Mouse (Mus musculus) retina, embryonic 14.5 days (tissue): ENCODE measurements around the gene Ube2e1.
"Not testable (repeated sequence)": the region's sequence is repeated elsewhere in the genome, so short reads cannot be mapped to it uniquely, and the experiment has no call there.

Experiments
- DNase-seq: peaks from one replicate; pipeline ENCODE4 v3.0.0-alpha.2; 2015; ENCODE audit warnings: low spot score

The Ube2e1 gene

DNA sequence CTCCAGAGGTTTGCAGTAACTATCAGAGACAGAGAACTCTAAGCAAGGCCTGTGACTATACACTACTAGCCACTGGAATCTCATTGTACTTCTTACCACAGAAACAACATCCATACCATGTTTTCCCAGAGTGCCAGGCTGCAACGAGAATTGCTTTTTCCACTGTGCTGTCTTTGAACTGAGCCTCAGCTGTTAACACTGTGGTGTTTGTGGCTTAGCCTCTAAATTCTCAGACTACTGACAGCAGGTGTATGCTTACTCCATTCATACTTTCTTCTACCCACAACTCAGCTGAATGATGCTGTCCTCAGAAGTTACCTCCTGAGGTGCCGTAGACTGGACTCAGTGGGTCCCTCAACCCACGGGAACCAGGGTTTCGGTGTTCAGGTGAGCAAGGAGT lies 89.9 kb downstream of the Ube2e1 start:
- no peak for DNase-seq

DNA sequence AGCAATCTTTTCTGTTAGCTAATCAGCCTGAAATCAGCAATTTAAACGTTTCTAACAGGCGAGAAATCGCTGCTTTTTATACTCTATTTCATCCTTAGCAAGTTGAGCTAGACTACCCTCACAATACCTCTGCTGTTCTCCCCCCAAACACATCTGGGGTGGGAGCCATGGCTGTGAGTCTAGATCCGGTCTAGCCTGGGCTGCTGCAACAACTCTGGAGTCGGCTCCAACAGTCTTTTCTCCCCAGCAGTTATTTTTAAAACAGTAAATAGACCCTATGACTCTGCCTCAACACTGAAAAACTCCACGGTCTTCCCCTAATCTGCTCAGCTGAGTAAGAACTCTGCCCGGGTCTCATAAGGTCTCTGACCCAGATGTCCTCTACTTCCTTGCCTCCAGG lies 91.5 kb downstream of the Ube2e1 start:
- DNase-seq = no peak

DNA sequence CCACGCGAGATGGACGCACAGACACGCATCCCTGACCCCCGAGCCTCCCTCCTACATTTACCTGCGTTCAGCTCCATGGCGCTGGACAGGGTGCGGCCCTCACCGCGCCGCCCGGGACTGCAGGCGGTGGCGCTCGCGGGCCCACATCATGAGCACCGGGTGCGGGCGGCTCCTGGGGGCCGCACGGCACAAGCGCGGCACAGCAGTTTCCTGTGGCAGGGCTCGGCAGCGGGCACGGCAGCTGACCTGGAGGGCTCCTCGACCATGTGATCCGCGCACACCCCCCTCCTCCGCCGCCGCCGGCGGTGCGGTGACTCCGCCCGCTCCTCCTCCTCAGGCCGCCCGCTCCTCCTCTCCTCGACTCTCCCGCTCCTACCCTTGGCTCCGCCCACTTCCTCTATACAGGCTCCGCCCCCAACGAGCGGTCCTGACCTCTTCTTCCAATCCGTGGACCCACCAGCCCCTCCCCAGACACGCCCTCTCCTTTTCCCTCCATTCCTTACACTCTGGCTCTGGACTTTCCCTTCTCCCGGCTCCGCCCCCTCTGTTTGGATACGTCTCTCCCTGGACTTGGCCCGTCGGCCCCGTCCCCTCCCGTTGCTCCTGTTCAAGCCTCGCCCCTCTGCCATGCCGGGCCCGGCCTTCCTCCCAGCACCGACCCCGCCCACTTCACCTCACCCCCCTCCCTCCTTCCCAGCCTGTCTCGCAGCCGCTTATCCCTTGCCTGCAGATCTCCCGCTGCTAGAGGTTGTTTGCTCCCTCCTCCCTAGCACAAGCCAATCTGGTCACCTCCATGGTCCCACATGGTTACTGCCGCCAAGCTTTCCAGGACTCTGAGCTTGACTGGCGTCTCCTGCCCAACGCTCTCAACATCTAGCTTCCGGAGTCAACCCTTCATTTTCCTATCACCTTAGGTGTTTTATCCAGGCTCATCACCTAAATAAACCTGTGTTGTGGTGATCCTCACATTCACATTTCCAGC lies 92.6 kb downstream of the Ube2e1 start, which contains the start of gene Nr1d2:
Nr1d2 (minus strand) TSS at position 378 of the 982 bp plus-strand sequence.
- DNase-seq = peak; percentile 99

DNA sequence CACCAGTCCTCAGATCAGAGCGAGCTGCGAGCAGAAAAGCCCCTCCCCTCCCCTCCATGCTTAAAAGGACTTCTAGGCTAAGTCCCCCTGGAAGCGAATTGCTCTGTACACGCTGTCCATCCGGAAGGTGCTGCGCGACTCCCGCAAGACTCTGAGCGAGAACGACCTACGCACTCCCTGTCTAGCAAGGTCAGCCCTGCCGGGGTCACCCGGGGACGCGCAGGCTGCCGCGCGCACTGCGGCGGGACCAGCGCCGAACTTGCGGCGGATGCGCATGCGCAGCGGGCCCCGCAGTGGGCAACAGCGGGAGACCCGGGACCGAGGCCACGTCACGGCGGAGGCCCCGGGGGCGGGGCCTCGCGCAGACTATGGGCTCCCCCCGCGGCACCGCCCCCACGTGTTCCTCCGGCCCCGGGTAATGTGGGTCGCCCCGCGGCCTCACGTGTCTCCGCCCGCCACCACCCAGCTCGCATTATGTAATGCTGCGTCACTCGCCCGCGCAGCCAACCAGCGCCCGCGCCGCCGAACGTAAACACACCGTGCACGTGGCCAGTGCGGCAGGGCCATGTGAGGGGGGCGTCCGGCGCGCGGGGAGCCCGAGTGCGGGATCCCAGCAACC lies 93.4 kb downstream of the Ube2e1 start:
- DNase-seq = peak; percentile 96

DNA sequence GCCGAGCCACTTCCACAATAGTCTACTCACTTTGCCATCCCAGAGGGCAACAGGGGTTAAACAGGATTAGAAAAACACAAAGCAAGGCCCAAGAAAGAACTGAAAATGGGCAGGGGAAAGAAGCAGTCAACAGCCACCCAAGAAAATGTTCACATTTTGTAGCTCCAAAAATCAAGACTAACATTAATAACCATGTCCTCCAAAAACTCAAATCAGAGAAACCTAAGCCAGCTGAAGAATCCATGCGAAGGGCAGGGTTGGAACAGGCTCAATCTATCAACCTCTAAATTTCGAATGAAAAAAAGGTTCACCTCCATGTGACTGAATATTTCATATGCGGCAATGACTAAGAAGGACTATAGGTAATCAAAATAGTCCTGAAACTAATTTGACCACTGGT lies 94.3 kb downstream of the Ube2e1 start:
- DNase-seq = no peak

DNA sequence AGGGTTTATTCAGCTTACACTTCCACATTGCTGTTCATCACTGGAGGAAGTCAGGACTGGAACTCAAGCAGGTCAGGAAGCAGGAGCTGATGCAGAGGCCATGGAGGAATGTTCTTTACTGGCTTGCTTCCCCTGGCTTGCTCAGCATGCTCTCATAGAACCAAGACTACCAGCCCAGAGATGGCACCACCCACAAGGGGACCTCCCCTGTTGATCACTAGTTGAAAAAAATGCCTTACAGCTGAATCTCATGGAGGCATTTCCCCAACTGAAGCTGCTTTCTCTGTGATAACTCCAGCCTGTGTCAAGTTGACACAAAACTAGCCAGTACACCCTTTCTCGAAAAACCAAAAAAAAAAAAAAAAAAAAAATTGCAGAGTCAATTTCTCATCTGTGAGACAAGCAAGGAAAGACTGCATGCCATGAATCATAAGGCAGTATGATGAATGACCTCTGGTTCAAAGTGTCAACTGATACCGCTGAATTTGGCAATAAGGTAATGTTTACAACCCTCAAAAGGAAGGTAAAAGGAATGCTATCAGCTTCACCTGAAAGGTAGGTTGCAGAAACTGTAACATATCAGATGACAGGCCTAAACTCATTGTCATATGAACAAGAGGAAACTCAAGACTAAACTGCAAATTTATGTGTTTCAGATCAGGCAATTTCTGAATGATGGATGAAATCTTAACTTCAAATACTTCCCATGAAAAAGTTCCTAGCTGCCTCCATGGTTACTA lies 95.0 kb downstream of the Ube2e1 start:
- DNase-seq = not testable (repeated sequence)

DNA sequence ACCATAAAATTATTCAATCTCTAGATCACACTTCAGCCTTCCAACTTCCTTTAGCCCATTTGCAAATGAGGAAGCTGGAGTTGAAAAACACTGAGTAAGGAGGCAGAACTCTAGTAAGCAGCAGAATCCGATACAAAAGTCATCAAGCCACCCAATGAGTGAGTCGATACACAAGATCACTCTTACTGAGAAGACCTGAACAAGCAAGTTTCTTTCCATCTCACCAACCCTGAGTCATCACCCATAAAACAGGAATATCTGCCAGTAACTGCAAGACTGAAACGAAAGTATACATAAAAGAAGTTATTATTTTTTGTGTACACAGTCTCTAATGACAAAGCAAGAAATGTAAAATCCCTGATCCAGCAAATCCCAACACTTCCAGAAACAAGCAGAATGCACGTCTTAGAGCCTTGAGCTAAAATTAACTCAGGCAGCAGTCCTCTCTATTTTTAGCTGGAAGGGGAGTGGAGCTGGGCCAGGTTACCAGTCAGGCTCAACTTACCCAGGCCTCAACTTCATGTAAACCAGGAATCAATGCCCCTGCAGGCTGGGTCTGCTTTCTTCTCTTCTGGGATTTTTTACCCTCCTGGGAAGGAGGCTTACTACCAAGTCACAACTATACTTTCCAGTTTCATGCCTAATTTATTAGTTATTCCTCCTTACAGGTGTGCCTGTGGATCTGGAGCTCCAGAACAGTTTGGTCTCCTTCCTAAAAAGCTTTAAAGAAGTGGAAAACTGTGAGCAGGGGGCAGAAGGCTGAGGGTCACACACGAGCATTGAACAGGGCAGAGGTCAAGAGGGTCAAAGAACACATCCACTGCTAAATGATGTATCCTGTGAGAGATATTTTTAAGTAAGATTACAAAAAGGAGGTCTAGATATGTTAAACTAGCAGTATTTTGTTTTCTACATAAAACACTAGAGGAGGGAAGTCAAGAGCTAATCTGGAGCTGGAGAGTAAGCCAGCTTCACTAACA lies 97.4 kb downstream of the Ube2e1 start:
- no peak for DNase-seq

DNA sequence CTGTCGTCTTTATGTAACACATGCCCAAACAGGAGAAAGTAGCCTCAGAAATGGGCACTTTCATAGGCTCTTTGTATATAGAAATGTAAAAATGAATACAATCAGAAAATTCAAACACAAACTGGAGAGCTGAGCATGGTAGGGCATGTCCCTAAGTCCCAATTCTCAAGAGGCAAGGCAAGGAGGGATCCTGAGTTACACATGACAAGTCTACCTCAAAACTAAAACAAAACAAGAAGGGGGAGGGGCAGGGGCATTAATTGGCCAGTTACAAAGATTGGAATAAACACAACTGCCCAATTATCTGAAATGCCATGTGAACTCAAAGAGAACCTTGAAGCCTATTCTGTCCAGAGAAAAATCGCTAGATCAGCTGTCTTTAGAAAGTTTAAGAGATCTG lies 98.6 kb downstream of the Ube2e1 start:
- no peak for DNase-seq
